Mouse (Mus musculus): ENCODE results near the gene Tubgcp5.
"Not testable (repeated sequence)": the region's sequence is repeated elsewhere in the genome, so short reads cannot be mapped to it uniquely, and the experiment has no call there.

Tubgcp5 gene

DNA sequence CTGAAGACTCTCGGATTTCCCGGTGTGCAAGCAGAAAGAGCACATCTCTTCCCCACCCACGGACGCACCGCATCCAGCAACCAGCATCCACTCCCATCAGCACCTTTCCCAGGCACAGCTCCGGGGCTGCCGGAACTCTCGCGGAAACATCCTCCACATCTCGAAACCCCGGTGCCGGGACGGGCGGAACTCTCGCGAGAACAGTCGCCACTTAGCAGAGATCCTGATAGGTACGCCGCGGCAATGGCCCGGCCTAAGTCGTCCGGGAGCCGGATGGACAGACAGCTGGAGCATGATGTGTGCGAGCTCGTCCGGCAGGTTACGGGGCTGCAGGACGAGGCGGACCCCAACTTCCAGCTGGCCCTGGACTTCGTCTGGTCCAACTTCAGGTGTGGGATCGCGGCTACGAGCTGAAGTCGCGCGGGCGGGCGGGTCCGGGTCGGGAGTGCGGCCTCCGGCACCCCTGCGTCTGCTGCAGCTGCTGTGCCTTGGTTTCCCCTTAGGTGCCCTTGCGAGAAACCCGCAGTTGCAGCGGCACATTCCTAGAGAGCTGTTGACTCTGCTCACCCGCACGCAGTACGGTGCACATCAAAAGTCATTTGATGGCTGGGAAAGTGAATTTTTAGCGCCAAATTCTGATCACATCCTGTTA lies at the start of gene Tubgcp5:
Tubgcp5 (plus strand) TSS at position 203 of the 652 bp plus-strand sequence.
- DNase-seq (ENCODE audit: low read depth, low spot score): peak; percentile 86

DNA sequence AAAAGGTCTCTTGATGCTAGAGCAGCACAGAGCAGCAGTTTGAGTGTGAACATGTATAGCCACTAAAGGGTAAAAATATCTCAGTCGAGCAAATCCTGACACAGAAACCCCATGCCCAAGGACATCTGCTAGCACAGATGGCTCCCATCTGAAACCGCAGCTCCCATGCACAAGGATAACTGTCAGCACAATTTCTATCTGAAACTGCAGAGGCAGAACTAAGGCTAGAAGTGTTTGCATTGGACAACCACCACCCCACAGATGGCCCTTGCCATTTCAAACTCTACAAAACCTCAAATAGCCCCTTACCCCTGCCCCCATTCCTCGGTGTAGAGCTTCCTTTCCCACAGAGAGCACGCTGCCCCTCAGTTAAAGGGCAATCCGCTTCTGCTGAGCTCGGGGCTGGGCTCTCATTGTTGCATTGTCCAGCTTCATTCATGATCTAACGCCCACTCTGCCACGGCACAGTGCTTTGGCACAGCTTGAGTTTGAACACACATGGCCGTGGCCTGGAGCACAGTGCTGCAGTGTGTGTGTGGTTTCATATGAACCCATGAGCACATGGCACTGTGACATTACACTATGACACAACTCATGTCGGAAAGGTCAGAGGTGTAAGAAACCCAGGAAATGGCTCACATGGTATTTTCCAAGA lies 49.3 kb upstream of the Tubgcp5 start:
- DNase-seq (ENCODE audit: low read depth, low spot score): no peak

DNA sequence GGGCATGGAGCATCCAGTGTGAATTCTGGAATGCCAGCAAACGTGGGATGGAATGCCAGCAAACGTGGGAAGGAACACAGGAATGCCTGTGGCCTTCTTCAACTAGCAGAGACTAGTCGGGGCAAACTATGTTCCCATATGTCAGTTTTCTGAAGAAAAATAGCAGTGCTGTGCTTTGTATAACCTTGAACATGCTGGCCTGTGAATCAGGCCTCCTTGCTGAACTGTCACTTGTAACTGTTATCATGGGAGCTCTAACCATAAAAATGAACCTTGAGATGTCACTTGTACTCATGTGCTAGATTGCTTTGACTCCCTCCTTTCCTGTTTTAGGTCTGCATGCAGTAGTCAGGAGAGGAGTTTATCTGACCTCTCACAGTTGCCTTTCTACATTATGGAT lies 43.1 kb upstream of the Tubgcp5 start:
- DNase-seq (ENCODE audit: low read depth, low spot score): no peak

DNA sequence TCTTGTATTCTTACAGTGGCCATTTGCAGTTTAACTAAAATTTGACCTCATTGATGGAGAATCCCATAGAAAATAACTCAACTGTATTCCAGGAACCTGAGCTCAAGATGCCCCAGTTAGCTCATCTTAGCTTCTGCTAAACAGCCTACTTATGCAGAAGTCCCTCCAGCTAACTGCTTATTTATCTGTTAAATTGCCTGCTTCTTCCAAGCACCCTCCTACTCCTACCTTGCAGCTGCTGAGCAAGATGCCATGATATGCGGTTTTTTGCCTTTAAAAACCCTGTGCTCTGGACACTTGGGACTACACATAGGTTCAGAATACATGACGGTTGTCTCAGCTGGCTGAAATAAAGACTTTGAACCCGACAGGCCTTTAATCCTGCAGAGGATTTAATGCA lies 34.6 kb upstream of the Tubgcp5 start:
- DNase-seq (ENCODE audit: low read depth, low spot score): no peak

DNA sequence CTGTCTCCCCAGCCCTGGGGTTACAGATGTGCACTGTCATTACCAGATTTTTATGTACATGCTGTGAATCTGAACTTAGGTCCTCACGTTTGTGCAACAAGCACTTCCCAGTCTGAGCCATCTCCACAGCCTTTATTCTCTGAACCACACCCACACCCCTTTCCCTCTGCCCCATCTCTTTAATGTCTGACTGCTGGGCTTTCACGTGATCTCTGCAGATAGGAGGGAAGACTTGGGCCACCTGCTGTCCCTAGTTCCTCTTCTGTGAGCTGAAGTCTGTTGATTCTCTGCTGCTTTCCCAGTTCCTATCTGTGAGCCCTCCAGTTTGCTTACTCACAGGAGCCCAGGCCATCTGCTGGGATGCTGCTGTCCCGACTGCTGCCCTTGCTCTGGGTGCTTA lies 26.0 kb upstream of the Tubgcp5 start, which contains the start of gene Siglech:
Siglech (plus strand) TSS at position 253 of the 400 bp plus-strand sequence.
- no peak for DNase-seq (ENCODE audit: low read depth, low spot score)

DNA sequence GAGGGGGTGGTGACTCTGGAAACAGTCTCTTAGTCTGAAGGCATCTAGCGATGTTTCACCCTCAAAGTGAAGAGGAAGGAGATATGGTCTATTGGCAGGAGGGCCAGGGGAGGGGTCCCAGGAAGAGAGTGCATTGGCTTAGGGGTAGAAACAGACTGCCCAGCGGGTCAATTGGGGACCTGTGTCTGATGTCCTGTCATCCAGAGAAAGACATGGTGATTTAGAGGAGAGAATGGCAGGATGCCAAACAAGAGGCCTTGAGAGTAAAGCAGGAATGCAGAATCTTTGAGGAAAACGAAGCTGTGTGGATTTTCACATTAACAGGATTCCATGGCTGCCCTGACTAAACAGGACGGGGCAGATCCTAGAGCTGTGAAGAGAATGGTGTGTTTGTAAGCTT lies 13.9 kb upstream of the Tubgcp5 start:
- DNase-seq (ENCODE audit: low read depth, low spot score): no peak

DNA sequence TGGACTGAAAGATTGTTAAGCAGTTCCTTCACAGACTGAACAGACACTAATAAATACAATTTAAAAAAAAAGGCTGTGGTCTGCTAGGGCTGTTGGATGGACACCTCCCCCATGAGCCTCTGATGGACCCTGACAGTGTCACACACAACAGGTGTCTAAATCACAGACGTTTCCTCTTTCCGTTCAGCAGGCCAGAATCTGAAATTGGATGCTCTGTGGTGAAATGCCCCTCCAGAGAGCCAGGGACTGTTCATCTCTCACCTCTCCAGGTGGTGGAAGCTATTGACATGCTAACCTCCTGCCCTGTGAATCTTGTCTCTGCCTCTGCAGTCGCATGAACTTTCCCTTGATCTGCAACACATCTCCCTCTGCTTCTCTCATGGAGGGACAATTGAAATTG lies 11.5 kb upstream of the Tubgcp5 start:
- no peak for DNase-seq (ENCODE audit: low read depth, low spot score)

DNA sequence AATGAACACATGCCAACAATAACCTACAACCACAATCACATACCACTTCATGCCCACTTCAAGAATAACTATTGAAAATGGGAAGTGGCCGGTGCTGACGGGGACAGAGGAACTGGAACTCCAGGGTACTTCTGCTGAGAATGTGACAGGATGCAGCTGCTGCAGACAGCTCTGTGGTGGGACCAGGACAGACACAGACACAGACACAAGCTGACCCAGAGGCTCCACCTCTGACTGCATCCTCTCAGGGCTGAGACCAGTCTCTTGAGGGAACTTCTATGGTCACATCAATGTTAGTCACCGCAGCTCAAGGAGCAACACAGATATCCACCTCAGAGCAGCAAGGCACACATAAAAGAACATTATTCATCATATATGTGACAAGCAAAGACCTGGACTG lies 9.4 kb upstream of the Tubgcp5 start:
- no peak for DNase-seq (ENCODE audit: low read depth, low spot score)

DNA sequence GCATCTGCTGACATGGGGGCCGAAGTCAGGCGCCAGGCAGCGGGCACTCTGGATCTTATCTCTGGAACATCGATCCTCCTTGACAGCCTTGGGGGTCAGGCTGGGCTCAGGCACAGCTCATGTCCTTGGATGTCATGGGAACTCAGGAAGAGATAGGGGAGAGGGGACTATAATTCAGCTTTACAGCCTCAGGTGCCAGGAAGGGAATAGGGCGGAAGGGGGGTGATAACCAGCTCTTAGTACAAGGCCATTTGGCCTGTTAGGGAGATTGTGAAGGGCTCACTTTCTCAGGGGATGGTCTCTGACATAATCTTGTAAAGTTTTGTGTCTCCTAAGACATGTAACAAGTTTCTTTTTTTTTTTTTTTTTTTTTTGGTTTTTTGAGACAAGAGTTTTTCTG lies 3.4 kb upstream of the Tubgcp5 start:
- not testable (repeated sequence) for DNase-seq (ENCODE audit: low read depth, low spot score)

DNA sequence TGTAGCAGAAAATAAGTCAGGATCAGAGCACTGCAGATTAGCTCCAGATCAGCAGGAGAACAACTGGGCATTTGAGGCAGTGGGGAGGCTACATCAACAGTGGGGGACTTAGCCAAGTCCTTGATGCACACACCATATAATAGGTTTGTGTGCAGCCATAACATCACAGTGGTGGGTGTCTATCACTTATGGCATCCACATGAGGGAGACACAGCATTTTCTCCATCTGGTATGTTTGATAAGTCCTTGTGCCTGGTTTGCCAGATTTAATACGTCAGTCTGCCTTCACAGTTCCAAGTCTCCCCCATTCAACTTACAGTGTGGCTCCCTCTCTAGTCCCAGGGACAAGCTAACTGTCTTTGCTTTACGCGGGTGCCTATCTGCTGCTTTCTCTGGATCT lies 1.7 kb upstream of the Tubgcp5 start:
- DNase-seq (ENCODE audit: low read depth, low spot score): no peak

DNA sequence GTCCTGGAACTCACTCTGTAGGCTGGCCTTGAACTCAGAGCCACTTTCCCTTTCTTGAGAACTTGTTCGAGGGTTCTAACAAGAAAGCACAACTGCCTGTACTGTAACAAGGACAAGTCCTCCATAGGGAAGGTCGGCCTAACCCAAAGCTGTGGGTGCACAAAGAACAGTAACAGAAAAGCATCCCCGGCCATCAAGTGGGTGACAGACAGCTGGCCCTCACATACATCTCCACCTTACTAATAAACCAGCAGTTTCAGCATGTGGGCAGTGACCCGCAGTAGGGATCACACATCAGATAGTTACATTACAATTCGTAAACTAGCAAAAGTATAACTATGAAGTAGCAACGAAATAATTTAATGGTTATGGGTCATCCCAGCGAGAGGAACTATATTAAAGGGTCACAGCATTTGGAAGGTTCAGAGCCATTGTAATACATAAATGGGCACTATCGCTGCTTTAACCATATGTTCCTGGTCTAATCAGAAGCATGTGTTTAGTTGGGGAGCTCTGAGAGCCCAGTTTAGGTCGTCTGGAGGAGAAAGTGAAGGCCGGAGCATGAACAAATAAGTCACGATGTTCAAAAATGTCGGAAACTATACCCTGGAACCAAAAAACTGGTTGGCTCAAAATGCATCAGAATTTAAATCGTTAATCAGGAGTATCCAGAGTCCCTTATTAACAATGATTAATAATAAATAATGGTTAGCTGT lies 560 bp upstream of the Tubgcp5 start:
- peak; percentile 0 for DNase-seq (ENCODE audit: low read depth, low spot score)

DNA sequence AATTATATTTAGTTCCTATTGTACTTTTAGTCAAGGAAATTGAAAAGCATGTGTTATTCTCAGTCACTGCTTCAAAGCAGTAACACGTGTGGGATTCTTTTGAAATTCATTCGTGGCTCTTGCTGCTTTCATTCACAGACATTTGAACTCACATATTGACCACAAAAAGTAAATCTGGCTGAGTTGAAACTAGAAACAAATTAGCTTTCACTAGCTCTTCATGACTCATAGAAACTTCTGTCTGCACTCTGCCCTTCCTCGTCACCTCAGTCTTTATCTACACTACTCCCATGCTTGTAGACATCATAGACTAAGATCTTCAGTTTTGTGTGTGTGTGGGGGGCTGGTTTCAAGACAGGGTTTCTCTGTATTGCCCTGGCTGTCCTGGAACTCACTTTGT lies 6.0 kb downstream of the Tubgcp5 start:
- DNase-seq (ENCODE audit: low read depth, low spot score): no peak

DNA sequence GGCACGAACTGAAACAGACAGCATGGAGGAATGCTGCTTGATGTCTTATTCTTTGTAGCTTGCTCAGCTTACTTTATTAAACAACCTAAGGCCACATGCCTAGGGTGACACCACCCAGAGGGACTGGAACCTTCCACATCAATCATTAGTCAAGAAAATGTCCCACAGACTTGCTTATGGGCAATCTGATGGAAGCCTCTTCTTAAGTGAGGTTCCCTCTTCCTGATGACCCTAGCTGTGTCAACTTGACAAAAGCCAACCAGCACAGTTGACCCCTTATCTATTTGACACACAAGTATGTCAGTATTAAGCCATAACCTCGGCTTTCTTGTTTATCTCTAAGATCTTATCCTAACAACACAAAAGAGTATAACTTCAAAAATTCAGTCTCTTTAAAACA lies 16.0 kb downstream of the Tubgcp5 start:
- DNase-seq (ENCODE audit: low read depth, low spot score): no peak

DNA sequence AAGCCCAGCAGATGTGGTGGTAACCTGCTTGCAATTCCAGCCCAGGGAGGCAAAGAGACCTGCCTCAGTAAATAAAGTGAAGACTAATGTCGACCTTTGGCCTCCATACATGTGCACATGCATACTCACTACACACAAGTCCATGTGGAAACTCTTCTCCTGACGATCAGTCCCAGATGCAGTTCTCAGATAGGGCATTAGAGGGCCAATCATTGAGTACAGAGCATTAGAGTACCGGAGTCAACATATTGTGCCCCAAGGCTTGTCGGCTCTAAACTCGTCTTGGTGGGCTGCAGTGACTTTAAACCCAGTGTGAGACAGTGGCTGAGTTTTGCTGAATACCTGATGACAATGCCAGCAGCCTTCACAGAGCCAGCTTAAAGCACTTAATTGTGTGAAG lies 30.5 kb downstream of the Tubgcp5 start:
- DNase-seq (ENCODE audit: low read depth, low spot score): no peak

DNA sequence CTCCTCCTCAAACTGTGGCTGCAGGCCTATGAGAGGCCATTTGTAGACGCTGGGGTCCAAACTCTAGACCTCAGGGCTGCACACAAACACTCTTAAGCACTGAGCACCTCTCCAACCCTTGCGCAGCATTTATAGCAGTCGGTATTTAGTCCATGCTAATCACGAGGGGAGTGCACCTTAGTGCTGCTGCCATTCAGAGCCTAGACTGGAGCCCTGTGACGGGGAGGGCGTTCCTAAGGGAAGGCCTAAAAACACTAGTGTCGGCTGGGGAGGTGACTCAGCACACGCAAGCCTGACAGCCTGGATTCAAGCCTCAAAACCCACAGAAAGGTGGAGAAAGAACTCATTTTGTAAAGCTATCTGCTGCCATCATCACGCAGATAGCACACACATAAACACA lies 33.6 kb downstream of the Tubgcp5 start:
- DNase-seq (ENCODE audit: low read depth, low spot score): no peak

DNA sequence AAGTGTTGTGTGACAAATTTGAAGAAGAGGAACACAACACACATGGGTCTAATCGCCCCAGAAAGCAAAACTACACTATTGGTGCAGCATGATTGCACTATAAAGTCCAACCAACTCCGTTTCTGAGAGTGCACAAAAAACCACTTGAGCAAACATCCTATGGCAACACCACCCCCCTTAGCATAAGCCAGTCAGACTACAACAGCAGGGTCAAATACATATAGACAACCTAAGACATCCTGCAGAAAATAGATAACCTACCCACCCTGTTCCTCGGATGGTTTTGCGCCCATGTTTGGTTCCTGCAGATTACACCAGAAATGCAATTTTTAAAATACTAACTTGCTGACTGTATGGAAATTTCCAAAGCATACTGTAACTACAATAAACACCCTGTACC lies 42.9 kb downstream of the Tubgcp5 start:
- no peak for DNase-seq (ENCODE audit: low read depth, low spot score)

DNA sequence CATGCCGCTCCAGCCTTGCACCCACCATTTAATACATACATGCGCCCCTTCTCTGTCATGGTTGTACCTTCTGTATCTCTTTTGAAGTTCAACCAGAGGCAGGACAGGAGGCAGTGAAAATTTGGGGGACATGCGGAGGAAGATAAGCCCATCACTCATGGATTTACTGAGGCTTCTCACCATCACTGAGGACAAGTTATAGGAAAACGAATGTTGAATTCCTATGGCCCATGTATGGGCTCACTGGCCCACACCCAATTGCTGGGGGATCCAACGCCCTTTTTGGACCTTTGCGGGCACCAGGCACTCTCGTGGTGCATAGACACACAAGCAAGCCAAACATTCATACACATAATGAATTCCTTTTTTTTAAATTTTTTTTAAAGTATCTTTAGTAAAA lies 47.5 kb downstream of the Tubgcp5 start, which contains the start of gene Cyfip1:
Cyfip1 (plus strand) TSS at position 301 of the 400 bp plus-strand sequence.
- no peak for DNase-seq (ENCODE audit: low read depth, low spot score)

DNA sequence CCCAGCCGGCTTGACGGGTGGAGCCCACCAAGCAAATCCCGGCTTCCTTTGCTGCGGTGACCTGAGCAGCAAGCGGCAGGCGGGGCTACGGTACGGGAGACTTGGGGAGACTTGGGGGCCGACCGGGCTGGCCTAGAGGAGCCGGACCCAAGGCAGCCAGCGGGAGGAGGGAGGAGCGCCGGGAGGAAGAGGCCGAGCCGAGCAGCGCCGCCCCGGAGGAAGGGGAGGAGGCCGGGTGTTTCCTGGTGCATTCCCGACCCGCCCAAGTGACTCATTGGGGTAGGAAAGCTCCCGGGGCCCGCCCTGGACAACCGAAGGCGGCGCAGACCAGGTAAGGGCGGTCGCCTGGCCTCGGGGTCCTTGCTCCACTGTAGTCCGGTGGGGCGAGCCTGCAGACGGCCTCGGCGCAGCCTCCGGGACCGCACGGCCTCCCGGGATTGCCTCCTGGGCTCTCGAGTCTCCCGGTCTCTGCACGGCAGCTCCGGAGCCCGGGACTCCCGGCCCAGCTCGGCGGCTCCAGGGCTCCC lies 48.1 kb downstream of the Tubgcp5 start:
- peak; percentile 46 for DNase-seq (ENCODE audit: low read depth, low spot score)

DNA sequence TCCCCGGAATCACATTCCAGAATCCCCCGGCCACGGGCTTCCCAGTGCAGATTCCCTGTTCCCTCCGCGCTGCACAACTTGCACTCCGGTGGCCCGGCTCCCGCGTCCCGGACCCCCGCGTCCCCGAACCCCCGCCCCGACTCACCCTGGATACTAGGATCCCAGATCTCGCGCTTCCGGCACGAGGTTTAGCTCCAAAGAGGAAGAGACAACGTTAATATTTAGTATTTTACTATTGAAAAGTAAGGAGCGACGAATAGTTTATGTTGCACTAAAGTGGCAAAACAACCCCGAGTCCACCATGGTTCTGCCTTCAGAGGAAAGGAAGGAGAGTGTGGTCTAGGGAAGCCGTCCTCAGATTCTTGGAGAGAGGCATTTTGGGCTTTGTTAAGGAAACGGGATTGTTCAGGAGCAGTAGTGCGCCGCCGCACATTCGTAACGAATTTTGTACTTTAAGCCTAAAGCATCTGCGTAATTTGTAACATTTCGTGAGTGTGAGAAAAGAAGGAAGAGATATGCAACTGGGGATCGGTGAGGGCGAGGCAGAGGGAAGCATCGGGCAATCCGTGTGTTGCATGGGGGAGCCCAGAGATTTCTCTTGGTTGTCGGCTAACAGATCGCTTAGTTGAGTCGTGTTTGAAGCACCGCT lies 48.7 kb downstream of the Tubgcp5 start:
- peak; percentile 24 for DNase-seq (ENCODE audit: low read depth, low spot score)

DNA sequence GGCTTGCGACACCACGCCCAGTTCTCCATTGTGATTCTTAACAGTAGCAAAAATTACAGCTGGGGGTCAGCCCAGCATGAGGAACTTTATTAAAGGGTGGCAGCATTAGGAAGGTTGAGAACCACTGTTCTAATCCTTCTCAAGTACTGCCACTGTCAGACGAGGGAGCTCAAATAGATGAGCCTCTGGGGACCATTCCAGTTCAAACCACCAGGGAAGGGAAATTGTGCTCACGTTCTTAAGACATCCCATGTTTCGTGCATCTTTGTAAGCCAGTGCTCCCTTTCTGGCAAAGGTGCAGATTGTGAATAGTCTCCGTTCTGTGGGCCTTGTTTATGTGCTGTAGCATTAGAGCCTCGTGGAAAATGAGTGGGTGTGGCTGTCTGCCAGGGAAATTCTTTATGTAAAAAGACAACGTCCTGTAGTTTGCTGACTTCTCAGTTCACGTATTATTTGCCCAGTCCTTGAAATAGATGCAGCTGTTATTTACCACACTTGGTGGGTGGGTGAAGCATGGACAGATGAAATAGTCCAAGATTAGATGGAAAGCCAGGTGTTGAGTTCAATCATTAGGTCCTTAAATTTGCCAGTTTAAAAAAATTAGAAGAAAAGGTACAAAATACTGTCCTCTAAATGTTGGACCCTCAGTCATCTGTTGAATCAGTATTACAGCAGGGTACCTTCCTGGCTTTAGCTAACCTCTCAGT lies 52.8 kb downstream of the Tubgcp5 start:
- no peak for DNase-seq (ENCODE audit: low read depth, low spot score)

DNA sequence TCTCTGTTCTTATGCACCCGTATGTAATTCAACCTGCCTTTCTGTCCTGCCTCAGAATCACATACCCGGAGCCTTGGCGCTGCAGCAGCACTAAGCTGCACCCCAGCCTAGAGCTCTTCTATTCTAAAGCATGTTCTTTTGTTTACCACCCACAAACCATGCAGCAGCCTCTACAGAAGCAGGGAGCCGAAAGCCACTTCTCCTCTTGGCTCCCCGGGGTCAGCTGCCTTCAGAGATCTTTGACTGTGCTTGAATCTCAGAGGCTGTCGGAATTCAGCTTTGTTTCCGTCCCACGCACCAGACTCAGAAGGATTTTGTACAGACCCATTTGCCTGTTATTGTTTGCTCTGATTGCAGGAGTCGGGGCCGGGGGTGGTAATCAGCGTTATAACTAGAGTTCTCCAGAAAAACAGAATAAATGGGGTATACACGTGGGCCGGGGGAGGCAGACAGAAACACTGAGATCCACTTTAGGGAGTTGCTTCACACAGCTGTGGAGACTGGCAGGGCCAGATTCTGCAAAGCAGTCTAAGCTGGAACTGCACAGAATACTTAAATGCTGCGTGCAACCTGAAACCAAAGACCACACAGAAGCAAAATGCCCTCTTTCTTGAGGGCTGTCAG lies 56.1 kb downstream of the Tubgcp5 start:
- DNase-seq (ENCODE audit: low read depth, low spot score): no peak

Data from retina, postnatal 7 days (tissue).